Mouse (Mus musculus): ENCODE measurements at regions not wholly inside any gene's neighbourhood (a gene's known extent, or its start where the extent isn't known, plus 50 kb on each side); places are given as distances from the start of the nearest gene placed in this dataset.

DNA sequence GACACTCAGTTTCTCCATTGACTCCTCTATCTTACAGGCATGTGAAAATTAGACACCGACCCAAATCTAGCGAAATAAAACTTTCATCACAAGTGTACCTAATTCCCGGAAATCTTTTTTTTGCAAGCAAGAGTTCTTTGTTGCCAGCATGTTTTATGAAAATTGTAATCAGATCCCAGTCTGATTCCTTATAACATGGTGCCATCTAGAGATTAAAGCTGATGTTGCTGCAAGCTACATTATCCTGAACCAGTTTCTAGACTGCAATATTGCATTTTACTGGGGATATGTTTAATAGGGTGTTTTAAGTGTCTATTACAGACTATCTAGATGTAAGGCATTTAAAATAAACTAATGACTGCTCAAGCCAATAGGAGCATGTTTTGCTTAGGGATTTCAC is 110.9 kb upstream of the Gpc5 start:
- TF ChIP-seq CTCF (IDR thresholded peaks at IDR 0.05; ENCODE audit: borderline replicate concordance, insufficient read depth, low read length) (no peak), POLR2A (IDR thresholded peaks at IDR 0.05; ENCODE audit: low read depth, low read length) (no peak)
